Mouse (Mus musculus) heart, adult 9 months (tissue): ENCODE measurements at regions not wholly inside any gene's neighbourhood (a gene's known extent, or its start where the extent isn't known, plus 50 kb on each side); places are given as distances from the start of the nearest gene placed in this dataset.

Experiments
- DNase-seq, 2 experiments: peaks; one replicate each; pipeline ENCODE4 v3.0.0; 2022; ENCODE audit warnings: low spot score in 2 of 2

DNA sequence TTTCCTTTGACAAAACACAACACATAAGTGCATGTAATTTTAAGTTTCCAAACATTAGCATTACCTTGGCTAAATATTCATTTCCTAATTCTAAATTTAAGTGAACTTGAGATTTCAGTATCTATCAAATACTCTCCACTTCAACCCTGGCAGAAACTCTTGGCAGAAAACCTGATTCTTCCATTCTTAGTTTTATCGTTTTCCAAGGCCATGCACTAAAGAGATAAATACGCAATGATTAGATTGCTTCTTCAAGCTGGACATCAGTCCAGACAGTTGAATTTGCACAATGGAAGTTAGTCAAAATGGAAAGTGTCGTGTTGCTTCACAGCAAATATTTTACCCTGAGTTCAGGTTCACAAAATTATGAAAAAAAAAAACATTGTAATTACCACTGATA lies 1223.4 kb upstream of the Flrt2 start:
- no peak for DNase-seq

DNA sequence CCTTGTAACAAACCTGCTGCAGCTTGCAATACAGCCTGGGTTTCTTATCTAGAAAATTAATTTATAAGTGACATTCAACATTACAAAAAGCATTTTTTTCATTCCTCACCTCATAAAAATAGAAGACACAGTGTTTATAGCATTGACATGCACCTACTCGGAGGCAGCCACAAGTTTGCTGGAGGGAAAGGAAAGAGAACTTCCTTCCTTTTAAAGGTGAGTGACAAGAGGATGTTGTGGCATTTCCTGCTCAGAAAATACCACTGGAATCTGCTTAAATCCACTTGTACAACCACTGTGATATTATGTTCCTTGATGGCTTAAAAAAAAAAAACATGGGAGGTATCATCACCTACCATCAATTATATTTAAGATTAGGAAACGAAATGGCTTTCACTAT lies 1222.2 kb upstream of the Flrt2 start:
- DNase-seq, result no peak

DNA sequence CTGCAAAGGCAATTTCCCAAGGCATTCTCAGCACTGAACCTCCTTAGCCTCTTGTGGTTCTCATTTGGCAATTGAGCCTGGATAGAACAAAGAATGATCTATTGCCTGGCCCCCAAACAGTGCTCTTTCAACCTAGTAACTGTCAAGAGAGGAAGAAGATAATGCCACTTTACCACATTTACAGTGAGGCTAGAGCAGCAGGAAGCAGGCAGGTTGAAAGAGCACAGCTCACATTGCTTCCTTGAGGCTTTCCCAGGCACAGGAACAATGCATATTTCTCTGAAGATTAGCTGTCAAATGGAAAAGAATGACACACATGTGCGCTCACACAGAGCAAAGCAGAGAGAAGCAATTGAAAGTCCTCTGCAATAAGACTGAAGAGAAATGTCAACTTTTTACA lies 1221.0 kb upstream of the Flrt2 start:
- no peak for DNase-seq

DNA sequence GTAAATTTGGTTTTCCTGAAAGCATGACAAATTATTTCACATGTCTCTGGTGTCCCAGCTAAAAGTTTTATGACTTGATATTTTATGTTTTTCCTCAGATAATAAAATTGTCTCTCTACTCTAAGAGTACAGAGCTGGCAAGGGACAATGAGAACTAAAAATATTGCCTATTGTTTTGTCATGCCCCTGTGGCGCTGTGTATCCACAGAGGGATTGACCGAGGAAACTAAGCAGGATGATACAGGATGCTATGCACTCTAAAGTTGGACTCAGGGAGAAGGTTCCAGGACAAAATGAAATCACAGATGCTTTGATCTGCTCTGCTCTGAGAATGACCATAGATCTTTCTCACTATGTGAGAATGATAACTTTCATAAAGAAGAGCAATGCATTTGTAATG lies 1203.3 kb upstream of the Flrt2 start:
- peak in 1 of 2 experiments; percentile 23 for DNase-seq

DNA sequence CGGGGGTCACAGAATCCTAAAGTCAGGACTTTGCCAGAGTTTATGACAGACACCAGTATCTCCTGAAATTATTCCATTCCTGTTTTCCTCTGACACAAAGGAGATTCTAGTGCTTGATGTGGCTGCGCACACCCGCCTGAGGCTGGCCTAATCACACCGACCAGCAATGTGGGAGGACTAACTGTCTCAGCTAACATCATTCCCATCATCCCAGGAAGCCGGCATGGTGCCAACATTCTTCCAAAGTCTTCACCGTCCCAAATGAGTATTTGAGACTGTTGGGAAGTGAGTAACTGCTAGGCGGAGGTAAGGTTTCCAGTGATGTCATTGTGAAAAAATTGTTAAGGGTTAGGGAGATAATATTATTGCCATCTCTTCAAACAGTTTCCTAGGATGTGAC lies 1183.9 kb upstream of the Flrt2 start:
- peak in 1 of 2 experiments; percentile 7 for DNase-seq

DNA sequence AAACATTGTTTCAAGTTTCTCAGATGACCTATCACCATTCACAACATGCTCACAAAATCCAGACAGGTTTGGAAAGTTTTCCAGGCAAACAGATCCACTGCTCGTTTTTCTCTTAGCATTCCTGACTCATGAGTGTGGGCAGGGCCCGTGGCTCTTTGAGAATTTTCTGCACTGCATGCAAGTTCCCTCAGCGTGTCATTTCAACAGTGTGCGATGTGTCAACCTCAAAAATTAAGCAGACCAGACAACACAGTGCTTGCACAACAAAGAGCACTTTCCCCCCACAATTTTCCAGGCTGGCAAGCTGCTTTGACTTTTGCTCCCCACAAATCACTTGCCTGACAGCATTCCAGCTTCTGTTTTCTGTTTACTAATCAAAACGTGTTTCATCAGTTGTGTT lies 1182.2 kb upstream of the Flrt2 start:
- DNase-seq, result no peak

GRCm38 (mm10) chr12:94544706-94545105 lies 1147.3 kb upstream of the Flrt2 start:
- no peak for DNase-seq

DNA sequence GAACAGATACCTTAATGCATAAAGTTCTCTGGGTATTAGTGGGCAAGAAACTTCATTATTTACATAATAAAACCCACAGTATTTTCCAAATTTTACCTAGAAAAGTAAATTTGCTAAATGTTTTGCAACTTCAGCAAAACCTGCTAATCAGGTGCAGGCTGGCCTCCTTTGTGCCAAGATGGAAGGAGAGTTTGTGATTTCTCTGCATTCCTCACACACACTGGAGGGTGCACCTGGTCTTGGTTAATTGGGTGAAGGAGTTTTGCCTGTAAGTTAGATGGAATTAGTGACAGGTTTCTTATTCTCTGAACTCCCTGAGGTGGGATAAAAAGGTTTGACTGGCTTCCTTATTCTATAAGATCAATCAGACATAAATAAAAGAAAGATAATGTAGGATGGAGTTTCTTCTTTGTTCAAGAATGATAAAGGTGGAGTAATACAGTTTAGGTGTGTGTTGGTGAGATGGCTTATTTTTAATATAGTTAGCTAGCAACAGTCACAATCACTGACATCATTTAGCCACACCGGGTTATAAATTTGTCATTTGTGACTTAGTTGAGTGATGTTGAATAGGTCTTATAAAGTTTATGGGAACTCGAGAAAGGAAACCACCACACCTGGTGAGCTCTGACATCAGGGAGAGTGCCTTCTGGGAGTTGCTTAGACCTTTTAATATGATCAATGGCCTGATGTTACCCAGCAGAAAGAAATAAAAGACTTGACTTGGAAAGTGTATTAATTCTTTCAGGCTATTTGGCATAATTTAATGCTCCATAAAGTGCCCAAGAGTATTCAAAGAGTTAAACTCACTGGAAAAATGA lies 1131.4 kb upstream of the Flrt2 start:
- no peak for DNase-seq

GRCm38 (mm10) chr12:94574981-94575380 lies 1117.0 kb upstream of the Flrt2 start:
- DNase-seq, result no peak

DNA sequence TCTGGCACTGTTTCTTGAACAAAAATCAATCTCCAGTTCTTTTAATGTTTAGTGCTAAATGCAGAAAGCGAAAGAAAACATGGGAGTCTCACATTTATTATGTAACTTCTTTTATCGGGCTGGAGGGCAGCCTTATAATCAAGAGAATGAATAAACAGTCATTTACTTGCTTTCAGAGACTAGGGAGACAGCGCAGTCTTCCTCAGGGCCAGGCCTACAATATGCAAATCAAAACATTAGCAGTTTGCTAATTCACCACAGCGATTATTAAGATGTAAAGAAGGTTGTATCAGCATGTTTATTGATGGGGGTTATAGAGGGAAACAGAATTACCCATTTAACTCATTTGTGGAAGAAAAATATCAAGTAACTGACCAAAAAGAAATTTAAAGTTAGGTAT lies 1111.7 kb upstream of the Flrt2 start:
- DNase-seq, result no peak

- no peak for DNase-seq
Observed at GRCm38 (mm10) chr12:94584309-94584708, 1107.7 kb upstream of the Flrt2 start.

DNA sequence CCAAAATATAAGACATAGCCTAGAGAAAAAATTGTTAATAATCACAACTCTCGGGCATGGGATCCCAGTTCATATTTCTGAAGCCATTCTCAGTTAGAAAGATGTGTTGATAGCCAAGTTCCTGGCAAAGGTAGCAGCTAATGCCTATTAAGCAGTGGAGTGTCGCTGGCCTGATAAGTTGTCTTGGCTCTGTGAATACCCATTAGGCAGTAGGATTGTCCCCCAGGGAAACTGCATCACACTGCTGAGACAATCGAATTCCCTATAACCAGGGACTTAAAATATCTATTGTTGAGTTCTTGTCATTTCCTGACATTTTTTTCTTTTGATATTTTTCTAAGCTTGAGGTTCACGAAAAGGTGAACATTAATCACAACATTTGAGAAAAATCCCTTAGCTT lies 1105.0 kb upstream of the Flrt2 start:
- peak; percentile 28 to 66 for DNase-seq

GRCm38 (mm10) chr12:94588599-94588998 lies 1103.4 kb upstream of the Flrt2 start:
- peak; percentile 5 to 35 for DNase-seq

GRCm38 (mm10) chr12:94589033-94589432 lies 1103.0 kb upstream of the Flrt2 start:
- DNase-seq, result no peak

- no peak for DNase-seq
Observed at GRCm38 (mm10) chr12:94605566-94605965, 1086.5 kb upstream of the Flrt2 start.

DNA sequence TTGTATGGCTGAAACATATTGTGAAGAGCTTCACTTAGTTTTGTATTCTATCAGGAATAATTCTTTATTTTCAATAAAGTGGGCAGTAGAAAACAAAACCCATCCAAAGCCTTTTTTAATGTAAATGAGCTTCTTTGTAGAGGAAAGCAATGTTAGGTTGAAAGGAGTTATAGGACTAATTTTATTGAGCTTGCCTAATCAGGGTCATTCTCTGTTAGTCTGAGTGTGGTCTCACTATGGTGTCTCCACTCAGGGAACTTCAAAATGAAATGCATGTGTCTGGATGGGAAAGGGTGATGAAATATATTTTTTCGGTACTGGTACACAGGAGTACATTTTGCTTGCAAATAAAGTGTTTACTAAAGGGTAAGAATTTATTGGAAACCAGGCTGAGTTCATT lies 1055.5 kb upstream of the Flrt2 start:
- no peak for DNase-seq

- DNase-seq, result no peak
Observed at GRCm38 (mm10) chr12:94640153-94640552, 1051.9 kb upstream of the Flrt2 start.

- no peak for DNase-seq
Observed at GRCm38 (mm10) chr12:94645302-94645701, 1046.7 kb upstream of the Flrt2 start.

- DNase-seq, result peak; percentile 4 to 39
Observed at GRCm38 (mm10) chr12:94670035-94670434, 1022.0 kb upstream of the Flrt2 start.

DNA sequence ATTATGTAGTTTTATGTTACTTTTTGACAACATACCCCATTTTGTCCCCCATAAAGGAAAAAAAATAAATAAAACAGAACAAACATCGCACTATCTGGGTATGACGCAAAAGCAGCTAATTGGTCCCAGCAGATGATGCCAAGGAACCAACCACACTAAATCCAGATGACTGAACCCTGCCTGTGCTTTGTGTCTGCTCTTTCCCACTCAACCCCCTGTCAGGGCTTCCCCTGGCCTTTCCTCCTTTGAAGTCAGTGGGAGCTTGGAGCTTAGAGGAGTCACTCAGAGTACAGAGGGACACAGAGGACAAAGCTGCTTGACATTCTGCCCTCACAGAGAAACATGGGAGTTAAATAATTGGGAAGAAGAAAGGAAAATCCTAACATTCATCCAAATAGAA lies 1017.1 kb upstream of the Flrt2 start:
- DNase-seq, result no peak

GRCm38 (mm10) chr12:94691341-94692029 lies 1000.5 kb upstream of the Flrt2 start:
- no peak for DNase-seq

GRCm38 (mm10) chr12:94731391-94731790 lies 960.6 kb upstream of the Flrt2 start:
- no peak for DNase-seq

GRCm38 (mm10) chr12:94733179-94733578 lies 958.8 kb upstream of the Flrt2 start:
- no peak for DNase-seq
